Mouse (Mus musculus) embryonic facial prominence, embryonic 11.5 days (tissue): Measurements from ENCODE around the gene Rad23b. TPM values are rescaled to one million over a fixed set of nuclear protein-coding genes. Genes with fewer than 3 reads are reported as not detected.
"Not testable (repeated sequence)": the region's sequence is repeated elsewhere in the genome, so short reads cannot be mapped to it uniquely, and the experiment has no call there.

Source experiments
- ATAC-seq: fragments of 200-750 bp; cut with Nextera tagmentation; replicated peaks from 2 replicates; pipeline ENCODE4 v1.8.0; 2017; ENCODE audit warnings: low read depth; ENCODE audit not compliant: insufficient number of reproducible peaks, low FRiP score, low TSS enrichment
- DNase-seq: peaks from one replicate; pipeline ENCODE4 v3.0.0-alpha.2; 2015; ENCODE audit warnings: low spot score
- H3K27ac ChIP-seq: fragments of 300-500 bp; sonication (generic); replicated peaks from 2 replicates; pipeline ENCODE4 v1.5.1; 2014; ENCODE audit warnings: mild to moderate bottlenecking, low read depth, low read length, control low read depth
- H3K27me3 ChIP-seq: fragments of 300-500 bp; sonication (generic); 2 replicates; pipeline ENCODE4 v1.6.1; 2014; ENCODE audit warnings: mild to moderate bottlenecking, low read length, moderate library complexity, mixed read lengths; ENCODE audit not compliant: control insufficient read depth, insufficient read depth
- H3K36me3 ChIP-seq: fragments of 300-500 bp; sonication (generic); replicated peaks from 2 replicates; pipeline ENCODE4 v1.6.1; 2014; ENCODE audit warnings: low read depth, mild to moderate bottlenecking, low read length, moderate library complexity, mixed read lengths; ENCODE audit not compliant: control insufficient read depth, insufficient read depth
- H3K4me1 ChIP-seq: fragments of 300-500 bp; sonication (generic); 2 replicates; pipeline ENCODE4 v1.6.1; 2014; ENCODE audit warnings: low read length, mixed read lengths; ENCODE audit not compliant: control insufficient read depth, insufficient read depth
- H3K4me2 ChIP-seq: fragments of 300-500 bp; sonication (generic); 2 replicates; pipeline ENCODE4 v1.6.1; 2014; ENCODE audit warnings: low read depth, mild to moderate bottlenecking, control low read depth, low read length, moderate library complexity
- H3K4me3 ChIP-seq: fragments of 300-500 bp; sonication (generic); 2 replicates; pipeline ENCODE4 v1.5.1; 2014; ENCODE audit warnings: low read depth, low read length, control low read depth
- H3K9ac ChIP-seq: fragments of 300-500 bp; sonication (generic); replicated peaks from 2 replicates; pipeline ENCODE4 v1.6.1; 2014; ENCODE audit warnings: mild to moderate bottlenecking, control low read depth, low read length
- H3K9me3 ChIP-seq: fragments of 300-500 bp; sonication (generic); replicated peaks from 2 replicates; pipeline ENCODE4 v1.6.1; 2016; ENCODE audit warnings: mild to moderate bottlenecking, low read length, inconsistent platforms, mixed read lengths; ENCODE audit not compliant: control insufficient read depth
- WGBS: fragments of 180-500 bp; shearing (Covaris S2); extraction: QIAGEN DNeasy Blood & Tissue Kit; methylation state at CpG from one replicate; pipeline ENCODE4 v1.1.7; 2014; 5-methylcytosine and 5-hydroxymethylcytosine counted together
- polyA plus RNA-seq: library from polyadenylated mRNA; unstranded; fragments of >200 nt; fragmentation: Nextera tagmentation; extraction: Ambion mirVana; gene quantifications from 2 replicates; pipeline ENCODE4 v1.2.1, GENCODE M21; 2014

Rad23b gene
- polyA plus RNA-seq, 1 experiment from 2014 or later: 123 TPM

- not testable (repeated sequence) for H3K4me3 ChIP-seq, H3K36me3 ChIP-seq, H3K27ac ChIP-seq, DNase-seq, H3K4me1 ChIP-seq, H3K27me3 ChIP-seq, H3K4me2 ChIP-seq, H3K9ac ChIP-seq, ATAC-seq, H3K9me3 ChIP-seq
- 92% methylated on average over 6 of the region's 7 CpGs for WGBS
Measured at GRCm38 (mm10) chr4:55328928-55329327, 20.9 kb upstream of the Rad23b start.

GRCm38 (mm10) chr4:55329621-55330346, 20.1 kb upstream of the Rad23b start:
- no peak overlapping the region for H3K4me3 ChIP-seq
- H3K9me3 ChIP-seq: no peaks in the 10 kb centered on the region
- H3K4me1 ChIP-seq: no peaks in the 10 kb centered on the region
- no peak for DNase-seq
- H3K9ac ChIP-seq: no peak overlapping the region
- no peaks in the 10 kb centered on the region for H3K27me3 ChIP-seq
- H3K27ac ChIP-seq: no peak overlapping the region
- H3K36me3 ChIP-seq: no peaks in the 10 kb centered on the region
- no peak overlapping the region for H3K4me2 ChIP-seq
- whole genome bisulfite sequencing: 78% methylated on average over 8 of the region's 8 CpGs
- ATAC-seq: no peak

DNA sequence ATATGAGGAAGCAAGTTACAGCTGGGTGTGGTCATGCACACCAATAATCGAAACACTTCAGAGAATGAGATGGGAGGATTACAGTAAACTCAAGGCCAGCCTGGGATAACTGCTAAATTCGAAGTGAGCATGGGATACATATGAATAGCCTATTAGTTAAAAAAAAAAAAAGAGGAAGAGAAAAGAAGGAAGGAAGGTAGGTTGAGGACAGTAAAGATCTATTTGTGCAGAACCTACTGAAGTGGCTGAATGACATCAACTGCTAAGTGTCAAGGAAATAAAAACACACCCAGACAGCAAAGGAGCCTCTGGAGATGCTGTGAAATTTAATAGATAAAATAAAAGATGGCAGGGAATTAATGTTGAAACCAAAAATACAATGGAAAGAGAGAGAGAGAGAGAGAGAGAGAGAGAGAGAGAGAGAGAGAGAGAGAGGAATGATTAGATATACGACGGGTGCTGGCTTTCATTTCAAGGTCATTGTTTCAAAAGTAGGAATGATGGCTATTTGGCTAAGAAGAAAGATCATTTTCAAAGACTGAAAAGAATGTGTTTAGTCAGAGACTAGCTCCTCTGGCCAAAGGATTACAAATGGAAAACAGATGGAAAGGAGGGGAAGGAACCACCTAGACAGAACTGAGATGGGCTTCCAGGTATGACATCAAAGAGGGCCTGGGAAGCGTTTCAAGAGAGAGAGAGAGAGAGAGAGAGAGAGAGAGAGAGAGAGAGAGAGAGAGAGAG, 14.6 kb upstream of the Rad23b start:
- no peaks in the 10 kb centered on the region for H3K36me3 ChIP-seq
- 66% methylated on average over 4 of the region's 5 CpGs for WGBS

DNA sequence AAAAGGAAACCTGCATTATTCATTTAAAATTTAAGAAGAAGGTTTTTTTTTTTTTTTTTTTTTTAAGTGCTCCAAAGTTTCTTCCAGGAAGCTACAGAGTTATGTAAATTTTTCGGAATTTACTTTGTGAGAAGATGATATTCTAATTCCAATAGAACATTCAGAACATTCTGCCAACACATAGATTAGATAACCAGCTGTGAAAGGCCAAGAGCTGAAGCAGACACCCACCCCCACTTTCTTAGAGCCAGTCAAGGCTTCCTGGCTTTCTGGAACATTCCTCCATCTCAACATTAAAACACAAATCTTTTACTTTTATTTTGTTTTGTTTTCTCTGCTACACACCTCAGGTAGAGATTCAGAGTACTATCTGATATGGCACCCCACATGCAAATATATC, 10.9 kb upstream of the Rad23b start:
- Histone ChIP-seq H3K9ac (no peak overlapping the region), H3K36me3 (no peaks in the 10 kb centered on the region), H3K4me3 (no peak overlapping the region), H3K4me1 (no peaks in the 10 kb centered on the region), H3K9me3 (no peaks in the 10 kb centered on the region), H3K27me3 (no peaks in the 10 kb centered on the region), H3K4me2 (no peak overlapping the region), H3K27ac (no peak overlapping the region)
- 79% methylated on average over 1 of the region's 1 CpGs for WGBS
- ATAC-seq (no peak), DNase-seq (no peak)

More for the DNA sequence above, 14.6 kb upstream of the Rad23b start:
- Histone ChIP-seq H3K9ac (no peak overlapping the region), H3K27ac (no peak overlapping the region), H3K4me3 (no peak overlapping the region), H3K4me1 (no peaks in the 10 kb centered on the region), H3K9me3 (no peaks in the 10 kb centered on the region), H3K27me3 (no peaks in the 10 kb centered on the region), H3K4me2 (no peak overlapping the region)
- DNase-seq (no peak), ATAC-seq (no peak)

DNA sequence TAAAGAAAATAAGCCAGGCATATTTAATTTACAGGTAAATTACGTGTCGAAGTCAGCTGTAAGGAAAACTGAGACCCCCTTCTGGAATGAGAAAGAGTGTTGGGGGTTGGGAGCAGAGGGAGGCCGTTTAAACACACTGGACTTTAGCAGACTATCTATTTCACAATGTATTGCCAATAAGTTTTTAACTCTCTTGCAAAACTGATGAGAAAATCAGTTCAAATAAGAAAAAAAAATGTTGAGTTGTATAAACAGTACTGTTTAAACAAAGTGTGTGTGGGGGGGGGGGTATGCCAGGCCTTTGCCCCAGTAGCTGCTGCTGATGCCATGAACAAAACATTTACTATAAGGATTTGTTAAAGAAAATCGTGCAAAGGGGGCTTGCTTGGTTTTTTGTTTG, 10.5 kb upstream of the Rad23b start:
- no peak for ATAC-seq
- H3K36me3 ChIP-seq: no peaks in the 10 kb centered on the region
- no peak overlapping the region for H3K9ac ChIP-seq
- DNase-seq: no peak
- no peak overlapping the region for H3K4me3 ChIP-seq
- no peaks in the 10 kb centered on the region for H3K9me3 ChIP-seq
- H3K27me3 ChIP-seq: no peaks in the 10 kb centered on the region
- no peak overlapping the region for H3K27ac ChIP-seq
- 66% methylated on average over 4 of the region's 4 CpGs for WGBS
- H3K4me2 ChIP-seq: no peak overlapping the region
- no peaks in the 10 kb centered on the region for H3K4me1 ChIP-seq

DNA sequence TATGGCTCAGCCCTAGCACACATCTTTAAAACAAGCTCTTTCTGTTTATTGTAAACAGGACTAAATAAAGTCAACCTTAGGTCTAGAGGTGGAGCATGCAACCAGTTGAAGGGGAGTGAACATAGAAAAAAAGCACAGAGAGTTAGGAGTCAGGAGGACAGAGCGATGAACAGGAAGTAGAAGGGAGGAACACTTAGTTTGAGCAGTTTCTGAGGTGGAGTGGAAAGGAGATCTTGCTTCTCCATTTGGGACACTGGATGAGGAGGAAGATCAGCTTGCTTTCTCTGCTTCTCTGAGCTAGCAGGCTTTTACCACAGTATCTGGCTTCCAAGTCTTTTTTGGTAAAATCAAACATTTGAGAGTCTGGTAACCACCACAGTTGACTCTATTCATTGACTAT, 8.0 kb upstream of the Rad23b start:
- 84% methylated on average over 1 of the region's 1 CpGs for WGBS
- H3K9ac ChIP-seq: no peak overlapping the region

GRCm38 (mm10) chr4:55342602-55343001, 7.2 kb upstream of the Rad23b start:
- no peaks in the 10 kb centered on the region for H3K9me3 ChIP-seq
- no peaks in the 10 kb centered on the region for H3K27me3 ChIP-seq
- H3K4me3 ChIP-seq: no peak overlapping the region
- DNase-seq (no peak), ATAC-seq (no peak)
- H3K9ac ChIP-seq: no peak overlapping the region
- H3K4me2 ChIP-seq: no peak overlapping the region
- H3K27ac ChIP-seq: no peak overlapping the region
- 91% methylated on average over 5 of the region's 5 CpGs for WGBS
- no peaks in the 10 kb centered on the region for H3K4me1 ChIP-seq
- H3K36me3 ChIP-seq: no peaks in the 10 kb centered on the region

More for the DNA sequence above, 8.0 kb upstream of the Rad23b start:
- no peak overlapping the region for H3K27ac ChIP-seq
- H3K9me3 ChIP-seq: no peaks in the 10 kb centered on the region
- no peaks in the 10 kb centered on the region for H3K36me3 ChIP-seq
- no peak overlapping the region for H3K4me2 ChIP-seq
- DNase-seq (no peak), ATAC-seq (no peak)
- no peak overlapping the region for H3K4me3 ChIP-seq
- H3K4me1 ChIP-seq: no peaks in the 10 kb centered on the region
- no peaks in the 10 kb centered on the region for H3K27me3 ChIP-seq

DNA sequence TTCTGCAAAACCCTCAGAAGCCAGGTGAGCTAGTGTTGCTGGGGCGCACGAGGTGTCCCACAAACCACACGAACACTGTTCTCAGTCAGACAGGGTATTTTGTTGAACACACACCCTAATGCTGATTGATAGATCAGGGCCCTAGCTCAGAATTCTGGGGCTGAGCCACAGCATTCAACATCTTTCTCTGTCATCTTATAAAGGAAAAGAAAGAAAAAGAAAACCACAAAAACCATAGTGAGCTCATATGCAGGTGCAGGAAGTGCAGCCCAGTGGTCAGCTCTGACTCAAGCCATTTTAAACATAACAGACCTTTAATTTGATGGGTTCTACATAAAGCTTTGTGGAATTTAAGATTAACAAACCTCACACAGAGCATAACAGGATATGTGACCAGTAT, 6.6 kb upstream of the Rad23b start:
- H3K36me3 ChIP-seq: no peaks in the 10 kb centered on the region
- H3K4me3 ChIP-seq: no peak overlapping the region
- ATAC-seq (no peak), DNase-seq (no peak)
- no peak overlapping the region for H3K9ac ChIP-seq
- WGBS: 93% methylated on average over 3 of the region's 3 CpGs
- no peaks in the 10 kb centered on the region for H3K4me1 ChIP-seq
- no peaks in the 10 kb centered on the region for H3K9me3 ChIP-seq
- H3K4me2 ChIP-seq: no peak overlapping the region
- H3K27me3 ChIP-seq: no peaks in the 10 kb centered on the region
- H3K27ac ChIP-seq: no peak overlapping the region
